Mouse (Mus musculus): Measurements from ENCODE around the gene Ttc8.

DNA sequence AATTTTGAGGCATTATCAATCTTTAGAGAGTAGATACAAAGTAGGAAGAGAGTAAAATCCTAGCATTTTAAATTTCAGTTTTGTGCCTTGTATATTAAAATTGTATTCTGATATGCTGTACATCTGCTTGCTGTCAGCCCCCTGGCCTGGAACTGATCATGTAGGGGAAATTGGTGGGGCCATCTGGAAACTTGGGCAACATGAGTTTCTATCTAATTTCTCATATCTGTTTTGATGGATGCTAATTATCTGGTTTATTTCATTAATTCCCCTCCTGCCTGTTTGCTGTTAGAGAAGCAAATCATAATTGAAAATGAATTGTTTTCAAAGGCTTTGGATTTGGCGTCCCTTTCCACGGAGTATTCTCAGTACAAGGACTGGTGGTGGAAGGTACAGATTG, 36.6 kb downstream of the Ttc8 start:
- TF ChIP-seq GATA1 (IDR thresholded peaks at IDR 0.05; ENCODE audit: low read length) (no peak), TAL1 (IDR thresholded peaks at IDR 0.05; ENCODE audit: low read length) (no peak)
